Mouse (Mus musculus) left cerebral cortex, postnatal 10 days (tissue): Measurements from ENCODE around the gene Sbk3. TPM values are rescaled to one million over a fixed set of nuclear protein-coding genes. Genes with fewer than 3 reads are reported as not detected.
"Not testable (repeated sequence)": the region's sequence is repeated elsewhere in the genome, so short reads cannot be mapped to it uniquely, and the experiment has no call there.

ENCODE experiments used
- DNase-seq, 2 experiments: peaks; one replicate each; pipeline ENCODE4 v3.0.0; 2021 to 2022; ENCODE audit warnings: low spot score in 2 of 2, mixed read lengths in 1 of 2; ENCODE audit errors: extremely low spot score in 1 of 2
- intact Hi-C: fragments of 180-260 bp; cut with DNase I; formaldehyde crosslinking; loops from one replicate; pipeline ENCODE4 v1.15.1; 2025
- total RNA-seq, 2 experiments: library from RNA; stranded (reverse); gene quantifications; 2 replicates each; pipeline ENCODE4 v1.2.3; 2021

Gene Sbk3
- total RNA-seq, result under 1 TPM; 0.24 to 0.32 TPM

DNA sequence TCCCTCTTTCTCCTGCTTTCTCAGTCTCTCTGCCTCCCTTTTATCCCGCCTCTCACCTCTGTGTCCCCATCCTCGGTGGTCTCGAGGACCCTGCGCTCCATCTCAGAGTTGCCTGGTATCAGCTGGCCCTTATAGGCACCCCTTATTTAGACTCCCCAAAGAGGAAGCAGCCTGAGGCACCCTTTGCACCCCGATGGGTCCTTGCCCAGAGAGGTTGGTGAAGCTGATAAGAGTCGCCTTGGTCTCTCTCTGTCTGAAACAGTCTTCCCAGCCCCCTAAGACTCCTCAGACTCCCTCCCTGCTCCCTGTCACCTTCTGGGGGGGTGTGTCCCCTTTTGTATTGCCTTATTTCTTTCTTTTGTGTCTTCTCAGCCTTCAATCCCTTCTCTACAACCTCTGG lies at the start of gene Sbk3:
Gene Sbk3 (minus strand): TSS at position 101 of the 400 bp plus-strand sequence.
- intact Hi-C loops, result no loop called here
- no peak for DNase-seq

DNA sequence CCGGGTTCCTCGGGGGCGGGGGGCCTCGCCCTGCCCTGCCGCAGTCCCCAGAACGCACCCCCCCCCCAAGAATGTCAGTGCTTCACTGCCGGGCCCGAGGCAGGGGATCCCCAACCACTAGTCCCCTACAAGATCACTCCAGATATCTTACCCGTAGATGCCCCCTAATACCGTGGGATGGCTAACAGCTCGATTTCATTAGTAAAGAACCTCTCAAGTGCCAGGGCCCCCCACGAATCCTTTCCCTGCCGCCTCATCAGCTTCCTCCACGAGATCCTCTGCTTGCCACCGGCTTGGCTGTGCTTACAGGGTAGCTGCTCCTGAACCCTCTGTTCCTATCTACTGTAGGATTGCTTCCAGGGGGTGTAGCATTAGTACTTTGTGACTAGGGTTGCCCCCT lies 49.7 kb upstream of the Sbk3 start:
- intact Hi-C loops, result no loop called here
- DNase-seq, result no peak

GRCm38 (mm10) chr7:5020000-5020681 lies 49.2 kb upstream of the Sbk3 start, which contains the start of the genes Zfp865 and Ccdc106:
Gene Zfp865, plus strand, starts transcription at chr7:5020376.
Gene Ccdc106, plus strand, starts transcription at chr7:5020553.
- peak; percentile 99 to 100 for DNase-seq
- intact Hi-C loops, result no loop called here

- intact Hi-C loops, DNase-seq: not testable (repeated sequence)
These were observed 48.6 kb upstream of the Sbk3 start for GRCm38 (mm10) chr7:5019576-5019975.

DNA sequence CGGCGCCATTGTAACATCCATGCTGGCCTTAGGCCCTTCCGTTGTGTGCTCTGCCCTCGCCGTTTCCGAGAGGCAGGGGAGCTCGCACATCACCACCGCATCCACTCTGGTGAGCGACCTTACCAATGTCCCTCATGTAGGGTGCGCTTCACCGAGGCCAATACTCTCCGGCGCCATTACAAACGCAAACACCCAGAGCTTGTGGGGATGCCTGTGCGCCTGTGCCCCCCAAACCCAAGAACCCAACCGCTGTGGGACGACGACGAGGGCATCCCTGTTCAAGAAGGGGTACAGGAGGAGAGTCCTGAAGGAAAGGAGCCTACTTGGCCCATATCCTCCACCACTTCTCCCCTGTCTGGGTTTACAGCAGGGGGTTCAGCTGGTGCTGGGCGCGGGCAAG lies 47.0 kb upstream of the Sbk3 start:
- peak in 1 of 2 experiments; percentile 27 for DNase-seq
- intact Hi-C loops, result no loop called here

- DNase-seq, result peak in 1 of 2 experiments; percentile 73
- intact Hi-C loops, result no loop called here
These were observed 46.4 kb upstream of the Sbk3 start for GRCm38 (mm10) chr7:5017352-5017751.

DNA sequence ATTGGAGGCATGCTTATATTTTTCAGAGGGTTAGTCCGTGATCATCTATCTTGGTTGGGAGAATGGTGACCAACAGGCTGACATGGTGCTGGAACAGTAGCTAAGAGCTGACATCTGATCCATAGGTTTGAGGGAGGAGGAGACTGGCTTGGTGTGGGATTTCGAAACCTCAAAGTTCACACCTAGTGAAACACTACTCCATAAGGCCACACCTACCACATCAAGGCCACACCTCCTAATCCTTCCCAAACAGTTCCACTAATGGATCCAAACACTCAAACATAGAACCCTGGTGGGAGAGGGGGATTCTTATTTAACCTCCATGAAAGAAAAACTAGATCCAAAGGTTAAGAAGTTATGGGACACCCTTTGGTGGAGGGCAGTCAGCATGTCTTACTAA lies 46.0 kb upstream of the Sbk3 start:
- no peak for DNase-seq
- intact Hi-C loops, result no loop called here

- no peak for DNase-seq
- intact Hi-C loops, result no loop called here
These were observed 45.1 kb upstream of the Sbk3 start for GRCm38 (mm10) chr7:5016057-5016456.

DNA sequence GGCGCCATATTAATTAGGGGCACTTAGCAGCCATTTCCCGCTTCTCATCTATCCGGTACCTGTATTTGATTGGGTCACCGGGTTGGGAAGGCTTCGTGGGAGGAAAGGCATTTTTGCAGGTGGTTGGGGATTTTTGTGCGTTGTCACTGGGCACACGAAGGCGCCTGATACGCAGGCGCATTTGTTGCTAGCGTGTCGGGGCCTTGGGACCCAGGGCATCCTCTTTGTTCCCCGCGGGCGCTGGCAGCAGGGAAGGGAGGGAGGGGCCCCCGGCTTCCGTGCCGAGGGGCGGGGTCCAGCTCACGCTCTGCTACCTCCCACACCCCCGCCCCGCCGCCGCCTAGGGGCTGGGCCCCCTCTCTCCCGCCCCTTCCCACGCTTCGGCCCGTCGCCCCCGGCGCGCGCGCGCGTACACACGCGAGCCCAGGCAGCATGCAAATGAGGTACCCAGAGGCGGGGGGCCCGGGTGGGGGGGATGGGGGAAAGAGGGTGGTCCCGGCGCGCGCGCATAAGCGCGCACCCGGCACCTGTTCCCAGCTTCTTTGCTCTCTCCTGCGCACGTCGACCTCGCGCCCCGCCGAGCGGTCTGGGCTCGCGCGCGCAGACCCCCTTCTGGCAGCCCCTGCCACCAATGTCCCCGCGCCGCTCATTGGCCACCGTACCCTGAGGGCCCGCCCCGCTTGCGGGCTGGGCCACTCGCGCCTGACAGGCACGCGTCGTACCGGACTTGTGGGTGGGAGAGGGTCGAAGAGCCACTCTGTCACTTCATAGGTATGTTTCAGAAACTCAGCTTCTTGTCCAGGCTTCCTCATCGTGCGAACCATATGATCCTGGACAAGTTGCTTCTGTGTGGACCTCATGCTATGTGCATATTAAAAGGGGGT lies 44.4 kb upstream of the Sbk3 start, which contains the start of gene Gm44973:
Gene Gm44973 (plus strand): TSS at position 379 of the 884 bp plus-strand sequence.
- peak; percentile 89 to 99 for DNase-seq
- intact Hi-C loops, result no loop called here

GRCm38 (mm10) chr7:5014251-5015117 lies 43.5 kb upstream of the Sbk3 start, which contains the start of the genes Zfp524 and Fiz1:
Gene Zfp524, plus strand, starts transcription at chr7:5014415.
Gene Fiz1, minus strand, starts transcription at chr7:5014697.
- peak; percentile 96 for DNase-seq

DNA sequence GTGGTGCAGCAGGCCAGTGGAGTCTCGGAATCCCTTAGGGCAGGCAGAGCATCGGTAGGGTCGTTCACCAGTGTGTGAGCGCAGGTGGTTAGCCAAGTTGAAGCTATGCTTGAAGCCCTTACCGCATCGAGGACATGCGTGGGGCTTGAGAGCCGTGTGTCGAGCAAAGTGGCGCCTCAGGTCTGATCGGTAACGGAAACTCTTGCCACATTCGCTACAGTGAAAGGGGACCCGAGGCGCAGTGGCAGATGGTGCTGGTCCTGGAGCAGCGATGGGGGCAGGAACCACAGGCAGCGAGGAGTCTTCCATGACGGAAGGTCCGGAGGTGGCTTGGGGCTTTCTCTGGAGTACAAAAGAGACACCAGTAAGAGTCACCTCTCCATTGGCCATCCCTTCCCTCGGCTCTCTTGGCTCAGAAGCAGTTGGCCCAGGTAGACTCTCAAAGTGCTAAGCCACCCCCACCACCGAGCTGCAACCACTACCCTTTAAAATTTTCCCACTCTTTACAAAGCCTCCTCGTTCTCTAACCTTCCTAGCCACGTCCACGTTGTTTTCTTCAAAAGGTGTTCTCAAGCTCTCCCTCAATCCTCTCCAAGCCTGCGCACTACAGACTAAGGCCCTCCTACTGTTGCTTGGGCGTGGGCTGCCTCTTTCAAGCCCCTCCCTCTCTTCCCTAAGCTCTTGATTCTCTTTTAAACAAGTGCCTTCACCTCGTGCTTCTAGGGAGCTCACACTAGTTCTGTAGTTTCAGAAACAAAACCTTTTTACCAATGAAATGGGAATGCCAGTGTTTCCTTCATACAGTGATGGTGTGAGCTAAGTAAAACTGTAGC lies 41.9 kb upstream of the Sbk3 start:
- DNase-seq, result peak in 1 of 2 experiments; percentile 33
- intact Hi-C loops, result no loop called here

More at GRCm38 (mm10) chr7:5014251-5015117, 43.5 kb upstream of the Sbk3 start, which contains the start of the genes Zfp524 and Fiz1:
- intact Hi-C loops, result no loop called here

DNA sequence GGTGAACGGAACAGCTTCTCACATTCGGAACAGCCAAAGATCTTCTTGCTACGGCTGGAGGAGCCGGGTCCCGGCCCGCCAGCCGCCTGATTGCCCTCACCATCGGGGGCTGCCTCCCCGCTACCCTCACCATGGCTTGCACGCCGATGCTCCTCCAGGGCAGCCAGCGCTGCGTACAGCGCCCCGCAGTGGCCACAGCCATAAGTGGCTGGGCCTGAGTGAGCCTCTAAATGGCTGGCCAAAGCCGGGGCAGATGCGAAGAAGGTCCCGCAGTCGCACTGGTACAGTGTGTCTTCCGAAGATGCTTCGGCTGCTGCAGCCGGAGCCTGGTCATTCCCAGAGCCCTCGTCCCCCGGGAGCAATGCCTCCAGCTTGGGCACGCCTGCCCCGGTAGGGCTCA lies 37.3 kb upstream of the Sbk3 start:
- intact Hi-C loops, result no loop called here
- DNase-seq, result no peak

- DNase-seq, intact Hi-C loops: not testable (repeated sequence)
These were observed 31.9 kb upstream of the Sbk3 start for GRCm38 (mm10) chr7:5002876-5003275.

GRCm38 (mm10) chr7:4999876-5000275 lies 28.9 kb upstream of the Sbk3 start:
- intact Hi-C loops, result no loop called here

DNA sequence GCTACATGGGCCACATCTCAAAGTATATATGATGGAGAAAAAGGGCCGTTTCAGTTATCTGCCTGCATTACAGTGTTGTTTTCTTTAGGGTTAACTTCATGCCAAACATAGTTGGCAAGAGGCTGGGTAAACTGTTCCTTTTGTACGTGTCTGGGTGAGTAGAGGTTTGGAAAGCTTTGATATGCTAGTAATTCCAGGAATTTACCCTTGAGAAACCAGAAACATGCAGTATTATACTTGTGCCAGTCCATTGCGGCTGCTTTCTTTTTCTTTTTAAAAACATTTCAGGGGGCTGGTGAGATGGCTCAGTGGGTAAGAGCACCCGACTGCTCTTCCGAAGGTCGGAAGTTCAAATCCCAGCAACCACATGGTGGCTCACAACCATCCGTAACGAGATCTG lies 26.0 kb upstream of the Sbk3 start:
- intact Hi-C loops, result no loop called here
- DNase-seq, result no peak

More at GRCm38 (mm10) chr7:4999876-5000275, 28.9 kb upstream of the Sbk3 start:
- no peak for DNase-seq

DNA sequence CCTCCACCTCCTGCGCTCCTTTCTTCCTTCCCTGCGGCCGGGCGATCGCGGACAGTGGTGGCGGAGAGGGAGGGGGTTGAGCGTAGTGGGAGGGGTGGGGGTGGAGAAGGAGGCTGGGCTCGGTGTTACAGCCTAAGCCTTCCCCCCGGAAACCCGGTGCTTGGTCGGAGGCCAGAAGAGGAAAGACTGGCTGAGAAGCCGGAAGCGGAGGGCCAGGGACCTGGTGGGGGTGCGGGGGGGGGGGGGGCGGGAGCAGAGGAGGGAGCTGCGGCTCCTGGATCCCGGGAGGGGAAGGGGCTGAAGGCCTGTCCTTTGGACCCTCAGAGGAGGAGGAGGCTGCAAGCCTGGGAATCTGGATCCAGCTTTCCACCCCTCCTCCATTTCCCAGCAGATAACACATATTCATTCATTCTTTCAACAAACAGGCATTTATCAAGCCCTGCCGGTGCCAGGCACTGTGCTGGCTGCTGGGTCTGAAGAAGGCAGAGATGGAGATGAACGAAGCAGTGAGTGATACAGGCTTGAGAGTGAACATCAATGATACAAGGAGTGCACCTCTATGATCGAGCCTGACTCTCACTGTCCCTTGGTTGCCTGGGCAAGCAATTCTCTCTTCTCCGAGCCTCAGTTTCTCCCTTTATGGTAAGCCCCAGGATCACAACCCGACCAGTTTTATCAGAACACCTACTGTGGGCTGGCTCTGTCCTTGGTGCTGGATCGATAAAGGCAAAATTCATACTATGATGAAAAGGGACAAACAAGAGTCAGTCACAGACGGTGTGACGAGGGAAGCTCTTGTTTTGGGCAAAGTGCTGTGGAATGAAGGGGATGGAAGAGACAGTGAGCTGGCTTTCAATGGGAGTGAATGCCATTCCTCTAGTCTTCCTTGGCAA lies 25.3 kb upstream of the Sbk3 start, which contains the start of gene Zfp579:
Gene Zfp579 (minus strand): TSS at position 156 of the 893 bp plus-strand sequence.
- peak; percentile 93 to 96 for DNase-seq
- intact Hi-C loops, result no loop called here
